Mouse (Mus musculus) embryonic fibroblast, embryonic 13.5 days (primary cell): ENCODE measurements around the gene Abi1. TPM values are rescaled to one million over a fixed set of nuclear protein-coding genes. Genes with fewer than 3 reads are reported as not detected.

Source experiments
- H3K27ac ChIP-seq: 2 replicates; pipeline ENCODE4 v1.5.1; 2012; ENCODE audit warnings: low read length, control low read depth, inconsistent platforms; ENCODE audit not compliant: insufficient read depth
- H3K4me1 ChIP-seq: 2 replicates; pipeline ENCODE4 v1.6.1; 2011; ENCODE audit warnings: low read length; ENCODE audit not compliant: control insufficient read depth, insufficient read depth
- H3K4me3 ChIP-seq: 2 replicates; pipeline ENCODE4 v1.5.1; 2011; ENCODE audit warnings: mild to moderate bottlenecking, control low read depth, low read length; ENCODE audit not compliant: insufficient read depth
- CTCF ChIP-seq: IDR thresholded peaks from 2 replicates; pipeline ENCODE4 v1.5.1; 2011; ENCODE audit warnings: mild to moderate bottlenecking, control low read depth, low read length, moderate library complexity, borderline replicate concordance; ENCODE audit not compliant: insufficient read depth
- POLR2A ChIP-seq: IDR thresholded peaks from 2 replicates; pipeline ENCODE4 v1.6.1; 2011; ENCODE audit warnings: low read depth, mild to moderate bottlenecking, control low read depth, low read length, moderate library complexity
- polyA plus RNA-seq: library from polyadenylated mRNA; stranded (reverse); fragments of >200 nt; gene quantifications from 2 replicates; pipeline ENCODE4 v1.2.4, GENCODE M21; 2011; ENCODE audit warnings: low read depth; ENCODE audit not compliant: missing spikeins, insufficient read length

The Abi1 gene
- polyA plus RNA-seq, 1 experiment, result 135 TPM

DNA sequence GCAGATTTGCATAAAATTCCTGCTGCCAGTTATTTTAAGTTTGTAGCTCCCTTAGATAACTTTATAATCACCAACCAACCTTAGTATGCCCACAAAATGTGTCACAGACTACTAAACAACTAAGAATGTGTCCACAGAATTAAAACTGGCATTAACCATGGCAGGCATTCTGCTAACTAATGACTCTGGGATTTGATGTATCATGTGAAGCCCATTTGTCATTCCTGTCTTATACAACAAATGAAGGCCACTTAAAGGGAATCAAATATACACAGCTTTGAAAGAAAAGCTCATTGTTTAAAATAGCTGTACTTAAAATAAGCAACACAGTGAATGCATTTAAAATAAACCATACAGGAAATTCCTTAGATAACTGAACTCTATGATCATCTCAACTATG lies 44.0 kb downstream of the Abi1 start:
- TF ChIP-seq CTCF (no peak), POLR2A (no peak)
- Histone ChIP-seq H3K27ac (peak overlapping the region; percentile 32; the same call in 1 of the 2 replicates), H3K4me1 (peaks cover 6% of the 10 kb centered on the region; the same call in 1 of the 2 replicates), H3K4me3 (no peak overlapping the region)

GRCm38 (mm10) chr2:22985973-22986657 lies 53.9 kb downstream of the Abi1 start:
- TF ChIP-seq POLR2A (no peak), CTCF (no peak)
- Histone ChIP-seq H3K27ac (no peak overlapping the region), H3K4me1 (peaks cover 2% of the 10 kb centered on the region; the same call in 1 of the 2 replicates), H3K4me3 (no peak overlapping the region)

GRCm38 (mm10) chr2:22977387-22977973 lies 62.6 kb downstream of the Abi1 start:
- Histone ChIP-seq H3K4me1 (peaks cover 1% of the 10 kb centered on the region; the same call in 1 of the 2 replicates), H3K27ac (no peak overlapping the region), H3K4me3 (no peak overlapping the region)
- TF ChIP-seq POLR2A, result no peak
- TF ChIP-seq CTCF, result no peak

DNA sequence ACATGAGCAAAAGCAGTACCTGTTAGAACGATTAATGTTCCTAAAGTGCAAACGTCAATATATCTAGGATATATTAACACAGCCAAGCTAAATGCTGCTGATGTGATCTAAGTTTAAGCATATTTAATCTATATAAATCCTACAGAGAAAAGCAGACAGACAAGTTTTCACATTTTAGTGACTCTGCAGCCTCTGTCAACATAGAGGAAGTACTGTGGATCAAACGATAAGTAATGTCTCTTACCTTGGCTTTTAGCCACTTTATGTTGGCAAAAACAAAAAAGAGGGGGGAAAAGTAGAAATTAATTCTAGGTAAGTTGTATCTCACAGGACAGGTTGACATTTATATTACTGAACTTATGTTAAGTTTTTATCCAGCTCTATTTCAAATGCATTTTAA lies 77.1 kb downstream of the Abi1 start:
- H3K4me1 ChIP-seq, result no peaks in the 10 kb centered on the region
- no peak for TF ChIP-seq POLR2A
- no peak for TF ChIP-seq CTCF
- H3K27ac ChIP-seq, result no peak overlapping the region
- H3K4me3 ChIP-seq, result no peak overlapping the region

- Histone ChIP-seq H3K27ac (no peak overlapping the region), H3K4me3 (no peak overlapping the region), H3K4me1 (no peaks in the 10 kb centered on the region)
- no peak for TF ChIP-seq POLR2A
- no peak for TF ChIP-seq CTCF
Measured at GRCm38 (mm10) chr2:22962242-22962641, 77.8 kb downstream of the Abi1 start.

GRCm38 (mm10) chr2:22961681-22962080 lies 78.4 kb downstream of the Abi1 start:
- Histone ChIP-seq H3K4me1 (no peaks in the 10 kb centered on the region), H3K4me3 (no peak overlapping the region), H3K27ac (no peak overlapping the region)
- no peak for TF ChIP-seq POLR2A
- no peak for TF ChIP-seq CTCF

- Histone ChIP-seq H3K27ac (no peak overlapping the region), H3K4me1 (no peaks in the 10 kb centered on the region), H3K4me3 (no peak overlapping the region)
- TF ChIP-seq CTCF, result no peak
- no peak for TF ChIP-seq POLR2A
Measured at GRCm38 (mm10) chr2:22957415-22957814, 82.6 kb downstream of the Abi1 start.

- H3K4me3 ChIP-seq, result no peak overlapping the region
- H3K27ac ChIP-seq, result no peak overlapping the region
- TF ChIP-seq CTCF (no peak), POLR2A (no peak)
- H3K4me1 ChIP-seq, result no peaks in the 10 kb centered on the region
Measured at GRCm38 (mm10) chr2:22955914-22956313, 84.1 kb downstream of the Abi1 start.

DNA sequence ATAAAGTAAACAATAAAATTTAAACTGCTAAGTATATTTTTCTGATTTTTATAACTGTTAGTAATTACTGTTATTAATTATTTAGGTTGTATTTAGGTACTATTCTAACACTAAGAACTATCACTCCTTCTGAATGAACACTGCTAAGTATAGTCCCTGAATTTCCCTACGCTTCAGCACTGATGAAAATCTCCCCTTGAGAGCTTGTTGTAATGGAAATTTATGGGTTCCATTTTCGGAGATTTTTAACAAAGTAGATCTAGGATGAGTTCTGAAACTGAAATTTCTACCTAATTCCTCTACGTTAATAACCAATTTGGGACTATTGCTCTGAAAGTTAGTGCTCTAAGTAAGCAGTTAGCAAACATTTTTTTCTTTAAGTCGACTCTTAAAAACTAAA lies 85.8 kb downstream of the Abi1 start:
- Histone ChIP-seq H3K4me1 (peaks cover 3% of the 10 kb centered on the region; the same call in 1 of the 2 replicates), H3K27ac (no peak overlapping the region), H3K4me3 (no peak overlapping the region)
- TF ChIP-seq CTCF (no peak), POLR2A (no peak)

- TF ChIP-seq POLR2A (no peak), CTCF (no peak)
- no peak overlapping the region for H3K27ac ChIP-seq
- H3K4me1 ChIP-seq, result peaks cover 3% of the 10 kb centered on the region; the same call in 1 of the 2 replicates
- H3K4me3 ChIP-seq, result no peak overlapping the region
Measured at GRCm38 (mm10) chr2:22949956-22950355, 90.1 kb downstream of the Abi1 start.
